Mouse (Mus musculus): ENCODE results near the gene Dntt.

DNA sequence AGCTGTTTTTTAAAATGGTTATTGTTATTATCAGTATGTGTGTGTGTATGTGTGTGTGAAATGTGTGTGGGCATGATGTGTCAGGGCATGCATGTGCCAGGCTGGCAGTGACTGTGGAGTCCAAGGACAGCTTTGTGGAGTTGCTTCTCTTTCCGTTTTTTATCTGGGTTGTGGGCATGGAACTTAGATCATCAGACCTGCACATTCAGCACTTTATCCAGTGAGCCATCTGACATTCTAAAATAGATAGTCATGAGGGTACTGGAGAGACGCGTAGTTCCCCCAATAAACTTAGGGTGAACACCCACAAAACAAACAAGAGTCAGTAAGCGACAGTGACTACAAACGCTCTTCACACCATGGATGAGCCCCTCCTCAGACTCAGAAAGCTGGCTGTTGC, 35.7 kb upstream of the Dntt start:
- TF ChIP-seq CTCF (IDR thresholded peaks at IDR 0.05; ENCODE audit: low read depth) (no peak), EP300 (IDR thresholded peaks at IDR 0.05; ENCODE audit: low read depth) (no peak)
